Mouse (Mus musculus): Measurements from ENCODE around the gene Ube2q2. TPM values are rescaled to one million over a fixed set of nuclear protein-coding genes. Genes with fewer than 3 reads are reported as not detected.

Ube2q2 gene
- polyA plus RNA-seq, 1 experiment from 2014 or later: 33.9 TPM

- in situ Hi-C loops (cut with MboI; ENCODE audit: low pct_unique_long_range_greater_than_20kb): no loop called here
- ATAC-seq: no peak
- POLR2A ChIA-PET: no interaction called here
- DNase-seq (ENCODE audit: low read depth, low spot score): no peak
- TF ChIP-seq CTCF (IDR thresholded peaks at IDR 0.05): no peak
- no peaks in the 10 kb centered on the region for H3K27me3 ChIP-seq
- CTCF ChIA-PET: no interaction called here
These were observed 66.4 kb downstream of the Ube2q2 start for GRCm38 (mm10) chr9:55215056-55215455.

- in situ Hi-C loops (cut with MboI; ENCODE audit: low pct_unique_long_range_greater_than_20kb): no loop called here
- TF ChIP-seq CTCF (IDR thresholded peaks at IDR 0.05): no peak
- H3K27me3 ChIP-seq: no peaks in the 10 kb centered on the region
- DNase-seq (ENCODE audit: low read depth, low spot score) (no peak), ATAC-seq (no peak)
- ChIA-PET POLR2A (interaction anchor here (0.9 kb wide), 1 partner anchor 9 kb away, joined by 3 read pairs; no protein-coding TSS in a partner anchor), CTCF (no interaction called here)
These were observed 67.0 kb downstream of the Ube2q2 start for GRCm38 (mm10) chr9:55215648-55216047.

- DNase-seq (ENCODE audit: low read depth, low spot score): no peak
These were observed 67.4 kb downstream of the Ube2q2 start for GRCm38 (mm10) chr9:55216078-55216477.

GRCm38 (mm10) chr9:55217381-55217780 lies 68.7 kb downstream of the Ube2q2 start:
- no peak for DNase-seq (ENCODE audit: low read depth, low spot score)

More at GRCm38 (mm10) chr9:55216078-55216477, 67.4 kb downstream of the Ube2q2 start:
- TF ChIP-seq CTCF (IDR thresholded peaks at IDR 0.05): no peak
- no peak for ATAC-seq
- POLR2A ChIA-PET: interaction anchor here (0.9 kb wide), 1 partner anchor 9 kb away, joined by 3 read pairs; no protein-coding TSS in a partner anchor
- in situ Hi-C loops (cut with MboI; ENCODE audit: low pct_unique_long_range_greater_than_20kb): no loop called here
- CTCF ChIA-PET: interaction anchor here (3.8 kb wide), 1 partner anchor 95 kb away, joined by 17 read pairs; no protein-coding TSS in a partner anchor
- no peaks in the 10 kb centered on the region for H3K27me3 ChIP-seq

GRCm38 (mm10) chr9:55225165-55225737 lies 76.6 kb downstream of the Ube2q2 start:
- POLR2A ChIA-PET: interaction anchor here (1.1 kb wide), 2 partner anchors 9 to 18 kb away, joined by 3 read pairs; no protein-coding TSS in a partner anchor
- in situ Hi-C loops (cut with MboI; ENCODE audit: low pct_unique_long_range_greater_than_20kb): loop anchor here (5.0 kb wide), 1 partner anchor 162 kb away; no protein-coding TSS in a partner anchor
- no peak for ATAC-seq

More at GRCm38 (mm10) chr9:55217381-55217780, 68.7 kb downstream of the Ube2q2 start:
- H3K27me3 ChIP-seq: no peaks in the 10 kb centered on the region
- in situ Hi-C loops (cut with MboI; ENCODE audit: low pct_unique_long_range_greater_than_20kb): no loop called here
- no peak for TF ChIP-seq CTCF (IDR thresholded peaks at IDR 0.05)
- POLR2A ChIA-PET: no interaction called here
- no peak for ATAC-seq
- CTCF ChIA-PET: interaction anchor here (0.8 to 3.8 kb wide), 2 partner anchors 65 to 93 kb away, joined by 4 to 17 read pairs; no protein-coding TSS in a partner anchor

GRCm38 (mm10) chr9:55226251-55226650 lies 77.6 kb downstream of the Ube2q2 start:
- DNase-seq (ENCODE audit: low read depth, low spot score) (no peak), ATAC-seq (no peak)
- CTCF ChIA-PET: interaction anchor here (0.9 to 1.4 kb wide), 2 partner anchors 8 to 47 kb away, joined by 3 to 4 read pairs; no protein-coding TSS in a partner anchor
- POLR2A ChIA-PET: no interaction called here
- in situ Hi-C loops (cut with MboI; ENCODE audit: low pct_unique_long_range_greater_than_20kb): loop anchor here (5.0 kb wide), 1 partner anchor 161 kb away; no protein-coding TSS in a partner anchor
- TF ChIP-seq CTCF (IDR thresholded peaks at IDR 0.05): no peak
- no peaks in the 10 kb centered on the region for H3K27me3 ChIP-seq

More at GRCm38 (mm10) chr9:55225165-55225737, 76.6 kb downstream of the Ube2q2 start:
- no peak for TF ChIP-seq CTCF (IDR thresholded peaks at IDR 0.05)
- CTCF ChIA-PET: interaction anchor here (1.1 to 1.2 kb wide), 2 partner anchors 13 to 86 kb away, joined by 4 to 5 read pairs; no protein-coding TSS in a partner anchor
- DNase-seq (ENCODE audit: low read depth, low spot score): no peak
- H3K27me3 ChIP-seq: no peaks in the 10 kb centered on the region

- DNase-seq (ENCODE audit: low read depth, low spot score): no peak
- POLR2A ChIA-PET: interaction anchor here (0.7 to 0.9 kb wide), 2 partner anchors 10 to 81 kb away, joined by 3 to 4 read pairs; no protein-coding TSS in a partner anchor
- CTCF ChIA-PET: interaction anchor here (0.6 kb wide), 1 partner anchor 101 kb away, joined by 3 read pairs; no protein-coding TSS in a partner anchor
- no peaks in the 10 kb centered on the region for H3K27me3 ChIP-seq
- no peak for TF ChIP-seq CTCF (IDR thresholded peaks at IDR 0.05)
- in situ Hi-C loops (cut with MboI; ENCODE audit: low pct_unique_long_range_greater_than_20kb): loop anchor here (5.0 kb wide), 1 partner anchor 159 kb away; no protein-coding TSS in a partner anchor
- peak; percentile 31 for ATAC-seq
These were observed 79.5 kb downstream of the Ube2q2 start for GRCm38 (mm10) chr9:55228149-55228548.

- ATAC-seq (no peak), DNase-seq (ENCODE audit: low read depth, low spot score) (no peak)
- ChIA-PET CTCF (no interaction called here), POLR2A (interaction anchor here (0.9 kb wide), 1 partner anchor 80 kb away, joined by 4 read pairs; no protein-coding TSS in a partner anchor)
- no peaks in the 10 kb centered on the region for H3K27me3 ChIP-seq
- no peak for TF ChIP-seq CTCF (IDR thresholded peaks at IDR 0.05)
- in situ Hi-C loops (cut with MboI; ENCODE audit: low pct_unique_long_range_greater_than_20kb): loop anchor here (5.0 kb wide), 1 partner anchor 158 kb away; no protein-coding TSS in a partner anchor
These were observed 80.4 kb downstream of the Ube2q2 start for GRCm38 (mm10) chr9:55229010-55229409.

GRCm38 (mm10) chr9:55231544-55231943 lies 82.9 kb downstream of the Ube2q2 start:
- ChIA-PET POLR2A (no interaction called here), CTCF (interaction anchor here (0.7 to 1.8 kb wide), 7 partner anchors 50 to 159 kb away, joined by 3 to 29 read pairs (median 3); no protein-coding TSS in a partner anchor)
- peak; percentile 76 for TF ChIP-seq CTCF (IDR thresholded peaks at IDR 0.05)
- ATAC-seq (no peak), DNase-seq (ENCODE audit: low read depth, low spot score) (no peak)
- H3K27me3 ChIP-seq: no peaks in the 10 kb centered on the region
- in situ Hi-C loops (cut with MboI; ENCODE audit: low pct_unique_long_range_greater_than_20kb): no loop called here

- ChIA-PET CTCF (interaction anchor here (0.7 to 1.8 kb wide), 7 partner anchors 49 to 159 kb away, joined by 3 to 29 read pairs (median 3); no protein-coding TSS in a partner anchor), POLR2A (interaction anchor here (0.5 to 0.6 kb wide), 2 partner anchors 46 to 71 kb away, joined by 3 to 5 read pairs; no protein-coding TSS in a partner anchor)
- DNase-seq (ENCODE audit: low read depth, low spot score) (no peak), ATAC-seq (no peak)
- in situ Hi-C loops (cut with MboI; ENCODE audit: low pct_unique_long_range_greater_than_20kb): no loop called here
- TF ChIP-seq CTCF (IDR thresholded peaks at IDR 0.05): no peak
- no peaks in the 10 kb centered on the region for H3K27me3 ChIP-seq
These were observed 83.5 kb downstream of the Ube2q2 start for GRCm38 (mm10) chr9:55232110-55232509.
